Mouse (Mus musculus): ENCODE data around the gene A430078G23Rik. TPM values are rescaled to one million over a fixed set of nuclear protein-coding genes. Genes with fewer than 3 reads are reported as not detected.

Gene A430078G23Rik
- polyA plus RNA-seq, 1 experiment from 2014 or later: not detected

DNA sequence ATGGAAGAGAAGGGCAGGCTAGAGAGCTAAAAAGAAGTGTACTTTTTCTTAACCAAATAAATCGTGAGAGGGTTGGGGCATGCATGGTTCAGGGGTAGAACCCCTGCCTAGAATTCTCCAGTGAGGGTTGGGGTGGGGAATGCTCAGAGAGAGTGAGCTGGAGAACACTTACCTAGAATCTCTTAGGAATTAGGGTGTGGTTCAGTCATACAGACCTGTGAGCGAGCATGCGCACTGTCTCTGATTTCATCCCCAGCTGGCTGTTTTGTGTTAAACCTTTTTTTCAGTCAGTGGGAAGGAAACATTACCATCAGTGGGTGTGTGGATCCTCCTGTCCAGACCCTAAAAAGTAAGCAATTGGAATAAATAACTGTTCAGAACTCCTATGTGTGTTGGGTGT is 73.0 kb downstream of the A430078G23Rik start:
- Histone ChIP-seq H3K36me3 (ENCODE audit: control insufficient read depth, insufficient read depth, low read length) (no peaks in the 10 kb centered on the region), H3K9me3 (ENCODE audit: control insufficient read depth, low read length) (no peaks in the 10 kb centered on the region), H3K27ac (ENCODE audit: low read depth, low read length) (no peak overlapping the region), H3K4me2 (ENCODE audit: low read depth, low read length) (no peak overlapping the region), H3K4me1 (ENCODE audit: control insufficient read depth, insufficient read depth, low read length) (no peaks in the 10 kb centered on the region), H3K4me3 (ENCODE audit: low read depth, low read length) (no peak overlapping the region), H3K27me3 (ENCODE audit: control insufficient read depth, insufficient read depth, low read length) (no peaks in the 10 kb centered on the region), H3K9ac (replicated peaks; ENCODE audit: low read depth, low read length) (no peak overlapping the region)
- WGBS: 93% methylated on average over 3 of the region's 3 CpGs
- no peak for ATAC-seq (ENCODE audit: low read depth)

DNA sequence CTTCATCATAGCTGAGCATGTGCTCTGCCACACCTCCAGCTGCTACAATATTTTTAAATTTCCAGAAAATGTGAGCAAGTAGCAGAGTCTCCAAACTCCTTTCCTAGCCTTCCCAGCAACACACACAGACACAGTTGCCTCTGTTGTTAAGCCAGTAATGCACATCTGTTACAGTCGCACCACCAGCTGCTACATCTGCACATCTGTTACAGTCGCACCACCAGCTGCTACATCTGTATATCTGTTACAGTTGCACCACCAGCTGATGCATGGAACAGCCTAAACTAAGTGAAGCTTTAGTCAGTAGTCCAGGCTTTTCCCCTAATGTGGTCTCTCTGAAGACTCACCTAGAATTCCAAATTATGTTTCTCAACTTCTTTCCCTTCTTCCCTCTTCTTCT is 75.2 kb downstream of the A430078G23Rik start:
- H3K4me1 ChIP-seq (ENCODE audit: control insufficient read depth, insufficient read depth, low read length): no peaks in the 10 kb centered on the region
- H3K36me3 ChIP-seq (ENCODE audit: control insufficient read depth, insufficient read depth, low read length): peaks cover 11% of the 10 kb centered on the region
- no peak overlapping the region for H3K27ac ChIP-seq (ENCODE audit: low read depth, low read length)
- H3K4me3 ChIP-seq (ENCODE audit: low read depth, low read length): no peak overlapping the region
- WGBS: 90% methylated on average over 2 of the region's 2 CpGs
- no peaks in the 10 kb centered on the region for H3K9me3 ChIP-seq (ENCODE audit: control insufficient read depth, low read length)
- no peak overlapping the region for H3K4me2 ChIP-seq (ENCODE audit: low read depth, low read length)
- no peak overlapping the region for H3K9ac ChIP-seq (replicated peaks; ENCODE audit: low read depth, low read length)
- no peak for ATAC-seq (ENCODE audit: low read depth)
- no peaks in the 10 kb centered on the region for H3K27me3 ChIP-seq (ENCODE audit: control insufficient read depth, insufficient read depth, low read length)

DNA sequence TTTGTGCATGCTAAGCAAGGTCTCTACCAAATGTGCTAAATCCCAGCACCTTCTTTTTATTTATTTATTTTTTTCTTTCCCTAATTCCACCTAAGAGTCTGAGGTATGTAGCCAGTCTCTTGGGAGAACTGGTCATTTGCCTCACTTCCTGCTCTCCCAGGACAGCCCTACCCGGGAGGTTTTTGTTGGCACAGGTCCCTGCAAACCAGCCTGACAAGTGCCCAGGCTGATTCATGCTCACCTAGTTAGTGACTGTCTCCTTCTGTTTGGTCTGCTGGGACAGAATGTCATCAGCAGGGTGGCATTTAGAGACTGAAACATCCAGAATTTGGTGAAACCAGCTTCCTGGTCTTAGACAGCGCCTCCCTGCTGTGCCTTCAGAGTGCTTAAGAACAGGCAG is 76.8 kb downstream of the A430078G23Rik start:
- H3K9me3 ChIP-seq (ENCODE audit: control insufficient read depth, low read length): no peaks in the 10 kb centered on the region
- H3K9ac ChIP-seq (replicated peaks; ENCODE audit: low read depth, low read length): no peak overlapping the region
- ATAC-seq (ENCODE audit: low read depth): no peak
- H3K27me3 ChIP-seq (ENCODE audit: control insufficient read depth, insufficient read depth, low read length): no peaks in the 10 kb centered on the region
- H3K4me3 ChIP-seq (ENCODE audit: low read depth, low read length): no peak overlapping the region
- no peak overlapping the region for H3K4me2 ChIP-seq (ENCODE audit: low read depth, low read length)
- WGBS: 84% methylated on average over 2 of the region's 2 CpGs
- no peak overlapping the region for H3K27ac ChIP-seq (ENCODE audit: low read depth, low read length)
- H3K36me3 ChIP-seq (ENCODE audit: control insufficient read depth, insufficient read depth, low read length): peaks cover 21% of the 10 kb centered on the region
- H3K4me1 ChIP-seq (ENCODE audit: control insufficient read depth, insufficient read depth, low read length): no peaks in the 10 kb centered on the region

DNA sequence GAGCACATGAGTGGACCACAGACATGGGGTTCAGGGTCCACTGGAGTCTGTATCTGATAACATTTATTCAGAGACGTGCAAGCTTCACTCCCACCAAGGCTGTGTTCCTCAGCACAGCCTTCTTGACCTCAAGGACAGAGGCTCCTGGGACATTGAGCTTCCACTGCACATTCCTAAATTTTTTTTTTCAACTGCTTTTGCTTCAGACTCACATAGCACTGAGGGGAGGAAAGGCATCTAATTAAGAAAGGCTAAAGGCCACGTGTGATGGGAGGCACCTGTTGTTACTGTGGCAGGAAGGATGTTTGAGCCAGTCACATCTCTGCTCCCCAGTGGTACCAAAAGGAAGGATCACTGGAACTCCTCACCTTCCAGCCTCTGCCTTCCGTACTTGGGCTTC is 77.9 kb downstream of the A430078G23Rik start:
- peaks cover 31% of the 10 kb centered on the region for H3K36me3 ChIP-seq (ENCODE audit: control insufficient read depth, insufficient read depth, low read length)
- 91% methylated on average over 3 of the region's 3 CpGs for WGBS
- no peak for ATAC-seq (ENCODE audit: low read depth)

DNA sequence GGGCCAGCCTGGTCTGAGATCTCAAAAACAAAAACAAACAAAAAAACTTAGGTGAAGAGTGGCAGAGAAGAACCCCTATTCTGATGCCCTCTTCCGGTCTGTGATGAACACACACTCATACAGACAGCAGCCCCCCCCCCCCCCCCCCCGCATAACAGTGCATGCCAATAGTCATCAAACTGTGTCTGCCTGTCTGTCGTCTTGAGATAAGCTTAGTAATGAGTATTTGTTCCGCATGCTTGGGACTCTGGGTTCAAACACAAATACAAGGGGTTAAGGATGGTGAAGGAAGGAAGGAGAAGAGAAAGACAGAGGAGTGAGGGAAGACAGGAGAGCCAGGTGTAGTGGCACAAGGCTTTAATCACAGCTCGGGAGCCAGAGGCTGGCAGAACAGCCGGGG is 83.3 kb downstream of the A430078G23Rik start:
- no peaks in the 10 kb centered on the region for H3K4me1 ChIP-seq (ENCODE audit: control insufficient read depth, insufficient read depth, low read length)
- no peak overlapping the region for H3K4me2 ChIP-seq (ENCODE audit: low read depth, low read length)
- H3K27ac ChIP-seq (ENCODE audit: low read depth, low read length): no peak overlapping the region
- 90% methylated on average over 6 of the region's 6 CpGs for WGBS
- no peak for ATAC-seq (ENCODE audit: low read depth)
- peaks cover 55% of the 10 kb centered on the region for H3K36me3 ChIP-seq (ENCODE audit: control insufficient read depth, insufficient read depth, low read length)
- H3K9ac ChIP-seq (replicated peaks; ENCODE audit: low read depth, low read length): no peak overlapping the region
- no peaks in the 10 kb centered on the region for H3K9me3 ChIP-seq (ENCODE audit: control insufficient read depth, low read length)
- no peak overlapping the region for H3K4me3 ChIP-seq (ENCODE audit: low read depth, low read length)
- no peaks in the 10 kb centered on the region for H3K27me3 ChIP-seq (ENCODE audit: control insufficient read depth, insufficient read depth, low read length)

More for the DNA sequence above, 77.9 kb downstream of the A430078G23Rik start:
- Histone ChIP-seq H3K4me2 (ENCODE audit: low read depth, low read length) (no peak overlapping the region), H3K4me3 (ENCODE audit: low read depth, low read length) (no peak overlapping the region), H3K9me3 (ENCODE audit: control insufficient read depth, low read length) (no peaks in the 10 kb centered on the region), H3K9ac (replicated peaks; ENCODE audit: low read depth, low read length) (no peak overlapping the region), H3K27me3 (ENCODE audit: control insufficient read depth, insufficient read depth, low read length) (no peaks in the 10 kb centered on the region), H3K27ac (ENCODE audit: low read depth, low read length) (no peak overlapping the region), H3K4me1 (ENCODE audit: control insufficient read depth, insufficient read depth, low read length) (no peaks in the 10 kb centered on the region)

- Histone ChIP-seq H3K4me2 (ENCODE audit: low read depth, low read length) (no peak overlapping the region), H3K27ac (ENCODE audit: low read depth, low read length) (no peak overlapping the region), H3K9ac (replicated peaks; ENCODE audit: low read depth, low read length) (no peak overlapping the region), H3K9me3 (ENCODE audit: control insufficient read depth, low read length) (no peaks in the 10 kb centered on the region), H3K4me3 (ENCODE audit: low read depth, low read length) (no peak overlapping the region), H3K27me3 (ENCODE audit: control insufficient read depth, insufficient read depth, low read length) (no peaks in the 10 kb centered on the region), H3K4me1 (ENCODE audit: control insufficient read depth, insufficient read depth, low read length) (no peaks in the 10 kb centered on the region), H3K36me3 (ENCODE audit: control insufficient read depth, insufficient read depth, low read length) (peaks cover 39% of the 10 kb centered on the region)
- WGBS: 79% methylated on average over 12 of the region's 12 CpGs
- ATAC-seq (ENCODE audit: low read depth): no peak
Measured at GRCm38 (mm10) chr8:3439510-3439909, 86.3 kb downstream of the A430078G23Rik start.

Other genes with a start within 250 kb of the A430078G23Rik start
- 56.5 and 67.2 TPM in 2 replicates for gene Insr, start 73.8 kb upstream of the A430078G23Rik start, polyA plus RNA-seq (2014; fragmentation: Nextera tagmentation; extraction: Ambion mirVana)
- gene Arhgef18, start 39.6 kb downstream of the A430078G23Rik start, polyA plus RNA-seq (2014; fragmentation: Nextera tagmentation; extraction: Ambion mirVana): 11.4 and 12.3 TPM in 2 replicates
- gene Pex11g, start 114.3 kb downstream of the A430078G23Rik start, polyA plus RNA-seq (2014; fragmentation: Nextera tagmentation; extraction: Ambion mirVana): 2.6 TPM in 2 replicates
- gene Tex45, start 117.4 kb downstream of the A430078G23Rik start, polyA plus RNA-seq (2014; fragmentation: Nextera tagmentation; extraction: Ambion mirVana): 0.35 and 0.66 TPM in 2 replicates
- 26.4 and 43.5 TPM in 2 replicates for gene Zfp358, start 139.7 kb downstream of the A430078G23Rik start, polyA plus RNA-seq (2014; fragmentation: Nextera tagmentation; extraction: Ambion mirVana)
- gene Mcoln1, start 147.0 kb downstream of the A430078G23Rik start, polyA plus RNA-seq (2014; fragmentation: Nextera tagmentation; extraction: Ambion mirVana): 64.9 and 86.5 TPM in 2 replicates
- 33.5 and 38.0 TPM in 2 replicates for gene Pnpla6, start 162.0 kb downstream of the A430078G23Rik start, polyA plus RNA-seq (2014; fragmentation: Nextera tagmentation; extraction: Ambion mirVana)
- 0.60 TPM in 1 of 2 replicates, not detected in the other for gene C330021F23Rik, start 214.6 kb downstream of the A430078G23Rik start, polyA plus RNA-seq (2014; fragmentation: Nextera tagmentation; extraction: Ambion mirVana)
- 51.3 and 52.9 TPM in 2 replicates for gene Camsap3, start 233.9 kb downstream of the A430078G23Rik start, polyA plus RNA-seq (2014; fragmentation: Nextera tagmentation; extraction: Ambion mirVana)

Data from neural tube, embryonic 14.5 days (tissue).